In the genomic region with DNA sequence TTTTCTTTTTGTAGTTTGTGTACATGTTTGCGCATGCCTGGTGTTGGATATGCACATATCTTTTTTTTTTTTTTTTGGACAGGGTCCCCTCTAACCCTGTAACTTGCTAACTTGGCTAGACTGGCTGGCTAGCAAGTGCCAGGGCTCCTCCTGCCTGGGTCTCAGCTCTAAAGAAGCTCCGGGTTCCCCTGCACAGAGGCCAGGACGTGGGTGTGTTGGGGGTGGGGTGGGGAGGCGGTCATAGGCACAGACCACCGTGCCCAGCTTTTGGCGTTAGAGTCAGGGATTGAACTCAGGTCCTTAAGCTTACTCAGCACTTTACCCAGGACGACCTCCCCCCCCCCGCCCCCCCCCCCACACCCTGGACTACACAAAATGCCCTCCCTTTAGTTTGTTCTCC, we compare ENCODE assay signal across 8 mouse cellular contexts. TPM values are rescaled to one million over a fixed set of nuclear protein-coding genes. Genes with fewer than 3 reads are reported as not detected.
DNase-seq lines count a peak whose midpoint lies in the region; ATAC-seq and TF ChIP-seq lines count a peak whose summit lies in the region.

No protein-coding gene starts in this region.

- H3K9ac ChIP-seq in lung, embryonic 14.5 days: no peak overlapping the region
- peak overlapping the region; percentile 84; the same call in 1 of the 2 replicates for H3K9ac ChIP-seq in forebrain, embryonic 12.5 days
- 0 out of 2 replicates have a peak overlapping the region, but pooled peaks have one; percentile 39 for H3K9ac ChIP-seq in limb, embryonic 13.5 days
- H3K9ac ChIP-seq in neural tube, embryonic 14.5 days (replicated peaks; ENCODE audit: low read depth, low read length): peak overlapping the region; percentile 70; the same call in 1 of the 2 replicates

- H3K4me3 ChIP-seq in lung, embryonic 14.5 days (ENCODE audit: low read depth, low read length): no peak overlapping the region
- H3K4me3 ChIP-seq in forebrain, embryonic 12.5 days (replicated peaks): peak overlapping the region; percentile 82
- peak overlapping the region; percentile 87 for H3K4me3 ChIP-seq in limb, embryonic 13.5 days
- peak overlapping the region; percentile 78; the same call in 1 of the 2 replicates for H3K4me3 ChIP-seq in neural tube, embryonic 14.5 days (ENCODE audit: low read depth, low read length)

- TF ChIP-seq CTCF in lung, embryonic 14.5 days (IDR thresholded peaks at IDR 0.05; ENCODE audit: low read depth): no peak

- H3K27me3 ChIP-seq in lung, embryonic 14.5 days (ENCODE audit: insufficient read depth, low read length): no peaks in the 10 kb centered on the region
- no peaks in the 10 kb centered on the region for H3K27me3 ChIP-seq in forebrain, embryonic 12.5 days
- H3K27me3 ChIP-seq in limb, embryonic 13.5 days: no peaks in the 10 kb centered on the region
- H3K27me3 ChIP-seq in neural tube, embryonic 14.5 days (ENCODE audit: control insufficient read depth, insufficient read depth, low read length): no peaks in the 10 kb centered on the region

- H3K4me1 ChIP-seq in lung, embryonic 14.5 days (ENCODE audit: insufficient read depth): 0 out of 2 replicates have a peak, but pooled peaks cover 5% of the 10 kb centered on the region
- H3K4me1 ChIP-seq in forebrain, embryonic 12.5 days: peaks cover 25% of the 10 kb centered on the region
- peaks cover 19% of the 10 kb centered on the region for H3K4me1 ChIP-seq in limb, embryonic 13.5 days
- peaks cover 20% of the 10 kb centered on the region for H3K4me1 ChIP-seq in neural tube, embryonic 14.5 days (ENCODE audit: control insufficient read depth, insufficient read depth, low read length)

- no peaks in the 10 kb centered on the region for H3K9me3 ChIP-seq in lung, embryonic 14.5 days (ENCODE audit: low read depth, low read length)
- H3K9me3 ChIP-seq in forebrain, embryonic 12.5 days: no peaks in the 10 kb centered on the region
- H3K9me3 ChIP-seq in limb, embryonic 13.5 days: no peaks in the 10 kb centered on the region
- H3K9me3 ChIP-seq in neural tube, embryonic 14.5 days (ENCODE audit: control insufficient read depth, low read length): no peaks in the 10 kb centered on the region

- H3K4me2 ChIP-seq in lung, embryonic 14.5 days: peak overlapping the region; percentile 67
- peak overlapping the region; percentile 75 for H3K4me2 ChIP-seq in forebrain, embryonic 12.5 days
- H3K4me2 ChIP-seq in limb, embryonic 13.5 days (replicated peaks): peak overlapping the region; percentile 92
- peak overlapping the region; percentile 94 for H3K4me2 ChIP-seq in neural tube, embryonic 14.5 days (ENCODE audit: low read depth, low read length)

- H3K27ac ChIP-seq in lung, embryonic 14.5 days (ENCODE audit: low read depth): no peak overlapping the region
- H3K27ac ChIP-seq in forebrain, embryonic 12.5 days: no peak overlapping the region
- no peak overlapping the region for H3K27ac ChIP-seq in limb, embryonic 13.5 days
- H3K27ac ChIP-seq in neural tube, embryonic 14.5 days (ENCODE audit: low read depth, low read length): no peak overlapping the region

- 33% methylated on average over 8 of the region's 8 CpGs for WGBS in lung, embryonic 14.5 days
- 40% methylated on average over 8 of the region's 8 CpGs for WGBS in forebrain, embryonic 12.5 days
- WGBS in limb, embryonic 13.5 days: 43% methylated on average over 8 of the region's 8 CpGs
- 50% methylated on average over 7 of the region's 8 CpGs for WGBS in neural tube, embryonic 14.5 days

- H3K36me3 ChIP-seq in lung, embryonic 14.5 days (ENCODE audit: insufficient read depth): peaks cover 10% of the 10 kb centered on the region; the same call in 1 of the 2 replicates
- H3K36me3 ChIP-seq in forebrain, embryonic 12.5 days (replicated peaks): peaks cover 19% of the 10 kb centered on the region
- peaks cover 21% of the 10 kb centered on the region for H3K36me3 ChIP-seq in limb, embryonic 13.5 days
- peaks cover 7% of the 10 kb centered on the region for H3K36me3 ChIP-seq in neural tube, embryonic 14.5 days (ENCODE audit: control insufficient read depth, insufficient read depth, low read length)

- no peak for ATAC-seq in lung, embryonic 14.5 days (ENCODE audit: insufficient read depth)
- ATAC-seq in forebrain, embryonic 12.5 days (ENCODE audit: low FRiP score): no peak
- no peak for ATAC-seq in limb, embryonic 13.5 days (ENCODE audit: low FRiP score, low read depth)
- ATAC-seq in neural tube, embryonic 14.5 days (ENCODE audit: low read depth): no peak

- DNase-seq in lung, embryonic 14.5 days: no peak
- DNase-seq in lung, postnatal 10 days: no peak
- DNase-seq in spleen, postnatal 10 days (ENCODE audit: low spot score in 2 of 2): no peak
- no peak for DNase-seq in urinary bladder, postnatal 14 days (ENCODE audit: low spot score)
- DNase-seq in urinary bladder, adult 2 months (ENCODE audit: low spot score): no peak

RNA-seq across cellular contexts. Expression of a gene that starts 1.1 kb away (rescaled TPM):
- 20.6 and 22.9 TPM in 2 replicates for polyA plus RNA-seq in lung, embryonic 14.5 days (2014; fragmentation: Nextera tagmentation; extraction: Ambion mirVana)
- 41.9 and 47.7 TPM in 2 replicates for polyA plus RNA-seq in forebrain, embryonic 12.5 days (2016; fragmentation: Nextera tagmentation; extraction: Ambion mirVana)
- polyA plus RNA-seq in limb, embryonic 13.5 days (2015; fragmentation: Nextera tagmentation; extraction: Ambion mirVana): 34.1 and 34.3 TPM in 2 replicates
- polyA plus RNA-seq in neural tube, embryonic 14.5 days (2014; fragmentation: Nextera tagmentation; extraction: Ambion mirVana): 56.7 and 62.5 TPM in 2 replicates
- polyA plus RNA-seq in urinary bladder, adult 2 months (2012; rRNA removed): 46.8 and 50.4 TPM in 2 replicates

RNA-seq across cellular contexts. Expression of a gene that starts 27.6 kb away (rescaled TPM):
- polyA plus RNA-seq in lung, embryonic 14.5 days (2014; fragmentation: Nextera tagmentation; extraction: Ambion mirVana): 15.7 and 18.0 TPM in 2 replicates
- 36.4 and 37.0 TPM in 2 replicates for polyA plus RNA-seq in forebrain, embryonic 12.5 days (2016; fragmentation: Nextera tagmentation; extraction: Ambion mirVana)
- 23.8 and 24.9 TPM in 2 replicates for polyA plus RNA-seq in limb, embryonic 13.5 days (2015; fragmentation: Nextera tagmentation; extraction: Ambion mirVana)
- polyA plus RNA-seq in neural tube, embryonic 14.5 days (2014; fragmentation: Nextera tagmentation; extraction: Ambion mirVana): 43.0 and 50.0 TPM in 2 replicates
- polyA plus RNA-seq in urinary bladder, adult 2 months (2012; rRNA removed): 3.2 and 3.8 TPM in 2 replicates

RNA-seq across cellular contexts. Expression of a gene that starts 42.9 kb away (rescaled TPM):
- 17.8 and 21.6 TPM in 2 replicates for polyA plus RNA-seq in lung, embryonic 14.5 days (2014; fragmentation: Nextera tagmentation; extraction: Ambion mirVana)
- polyA plus RNA-seq in forebrain, embryonic 12.5 days (2016; fragmentation: Nextera tagmentation; extraction: Ambion mirVana): 25.6 and 26.0 TPM in 2 replicates
- polyA plus RNA-seq in limb, embryonic 13.5 days (2015; fragmentation: Nextera tagmentation; extraction: Ambion mirVana): 18.7 and 25.3 TPM in 2 replicates
- polyA plus RNA-seq in neural tube, embryonic 14.5 days (2014; fragmentation: Nextera tagmentation; extraction: Ambion mirVana): 20.5 and 21.4 TPM in 2 replicates
- polyA plus RNA-seq in urinary bladder, adult 2 months (2012; rRNA removed): 19.3 and 21.5 TPM in 2 replicates

RNA-seq across cellular contexts. Expression of a gene that starts 45.8 kb away (rescaled TPM):
- polyA plus RNA-seq in lung, embryonic 14.5 days (2014; fragmentation: Nextera tagmentation; extraction: Ambion mirVana): not detected in 2 replicates
- polyA plus RNA-seq in forebrain, embryonic 12.5 days (2016; fragmentation: Nextera tagmentation; extraction: Ambion mirVana): 0.08 and 0.17 TPM in 2 replicates
- 0.05 TPM in 1 of 2 replicates, not detected in the other for polyA plus RNA-seq in limb, embryonic 13.5 days (2015; fragmentation: Nextera tagmentation; extraction: Ambion mirVana)
- polyA plus RNA-seq in neural tube, embryonic 14.5 days (2014; fragmentation: Nextera tagmentation; extraction: Ambion mirVana): not detected in 2 replicates
- polyA plus RNA-seq in urinary bladder, adult 2 months (2012; rRNA removed): not detected in 2 replicates
